Mouse (Mus musculus): ENCODE data around the gene Plekha4.
"Not testable (repeated sequence)": the region's sequence is repeated elsewhere in the genome, so short reads cannot be mapped to it uniquely, and the experiment has no call there.

Gene Plekha4

GRCm38 (mm10) chr7:45509912-45510787, 16.0 kb upstream of the Plekha4 start, which contains the start of gene Nucb1:
Gene Nucb1 (minus strand): TSS chr7:45510406.
- peak; percentile 82 for DNase-seq

- no peak for DNase-seq
These were observed 11.7 kb upstream of the Plekha4 start for GRCm38 (mm10) chr7:45514411-45514810.

DNA sequence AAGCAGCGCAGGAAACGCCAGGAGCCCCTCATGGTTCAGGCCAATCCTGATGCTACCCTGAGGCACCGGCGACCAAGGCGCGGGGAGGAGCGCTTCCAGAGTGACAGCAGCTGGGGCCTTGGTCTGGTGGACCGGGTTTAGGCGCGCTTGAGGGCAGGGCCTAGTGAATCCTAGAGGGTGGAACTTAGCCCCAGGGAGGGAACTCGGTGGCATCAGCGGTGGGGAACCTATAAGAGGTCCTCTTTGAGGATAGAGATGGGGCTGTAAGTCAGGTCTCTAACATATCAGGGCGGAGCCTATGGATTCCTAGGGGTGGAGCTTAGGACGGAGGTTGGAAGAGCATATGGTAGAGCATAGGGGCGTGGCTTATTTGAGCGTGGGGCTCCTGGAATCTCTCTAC, 10.7 kb upstream of the Plekha4 start:
- DNase-seq, result no peak

- DNase-seq, result not testable (repeated sequence)
These were observed 9.3 kb upstream of the Plekha4 start for GRCm38 (mm10) chr7:45516846-45517245.

GRCm38 (mm10) chr7:45518618-45519017, 7.5 kb upstream of the Plekha4 start:
- no peak for DNase-seq

DNA sequence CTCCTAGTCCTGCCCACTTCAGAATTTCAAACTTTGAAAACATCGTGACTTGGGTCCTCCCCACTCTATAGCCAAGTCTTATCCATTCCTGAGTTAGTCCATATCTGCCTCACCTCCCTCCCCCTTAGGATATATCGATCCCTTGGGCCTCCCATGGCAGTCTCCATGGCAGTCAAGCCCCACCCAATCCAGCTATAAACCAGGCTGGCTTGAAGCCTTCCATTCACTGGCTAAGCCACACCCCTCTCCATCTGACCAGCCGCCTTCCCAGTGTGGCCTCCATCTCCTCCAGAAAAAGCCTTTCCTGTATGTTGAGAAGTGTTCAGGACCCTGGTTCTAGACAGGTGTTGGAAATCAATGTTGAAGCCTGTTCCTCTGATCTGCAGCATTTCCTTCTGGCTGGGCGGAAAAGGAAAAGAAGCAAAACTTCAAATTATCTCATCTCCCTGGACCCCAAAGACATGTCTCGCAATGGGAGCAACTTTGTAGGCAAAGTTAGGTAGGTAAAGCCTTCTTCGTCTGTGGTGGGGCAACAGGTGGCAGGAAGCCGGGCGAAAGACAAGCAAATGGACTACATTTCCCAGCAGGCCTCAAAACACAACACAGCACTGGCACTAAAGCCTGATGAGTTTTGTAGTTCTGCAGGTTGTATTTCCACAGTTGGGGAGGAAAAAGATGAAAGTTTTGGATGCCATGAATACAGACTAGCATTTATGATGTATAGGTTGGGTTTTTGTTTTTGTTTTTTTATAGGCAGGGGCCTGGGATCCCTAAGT, 6.6 kb upstream of the Plekha4 start:
- DNase-seq, result no peak

GRCm38 (mm10) chr7:45520605-45521004, 5.5 kb upstream of the Plekha4 start:
- DNase-seq, result no peak

- DNase-seq, result peak; percentile 91
These were observed 4.4 kb upstream of the Plekha4 start for GRCm38 (mm10) chr7:45521728-45522184.

- no peak for DNase-seq
These were observed 3.9 kb upstream of the Plekha4 start for GRCm38 (mm10) chr7:45522194-45522752.

GRCm38 (mm10) chr7:45522957-45523676, 3.0 kb upstream of the Plekha4 start:
- DNase-seq, result no peak

DNA sequence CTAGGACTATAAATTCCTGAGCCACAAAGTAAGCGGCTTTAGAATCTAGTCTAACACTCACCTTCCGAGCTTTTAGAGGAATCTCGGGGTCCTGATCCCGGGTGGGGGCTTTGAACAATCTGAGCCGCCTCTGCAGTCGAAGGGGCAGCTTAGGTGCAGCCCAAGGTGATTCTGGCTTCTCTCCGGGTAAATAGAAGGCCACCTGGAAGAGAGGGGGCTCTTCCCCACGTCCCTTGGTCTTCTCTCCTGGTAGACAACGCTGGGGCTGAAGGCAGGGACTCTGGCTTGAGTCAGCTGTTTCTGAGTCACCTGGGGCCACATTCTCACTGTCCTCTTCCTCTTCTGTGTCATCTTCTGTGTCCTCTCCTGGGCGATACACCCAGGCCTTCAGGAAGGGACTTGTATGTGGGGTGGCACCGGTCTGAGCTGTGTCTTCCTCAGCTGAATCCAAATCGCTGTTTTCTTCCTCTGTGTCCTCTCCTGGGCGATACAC, 2.4 kb upstream of the Plekha4 start:
- DNase-seq, result no peak

DNA sequence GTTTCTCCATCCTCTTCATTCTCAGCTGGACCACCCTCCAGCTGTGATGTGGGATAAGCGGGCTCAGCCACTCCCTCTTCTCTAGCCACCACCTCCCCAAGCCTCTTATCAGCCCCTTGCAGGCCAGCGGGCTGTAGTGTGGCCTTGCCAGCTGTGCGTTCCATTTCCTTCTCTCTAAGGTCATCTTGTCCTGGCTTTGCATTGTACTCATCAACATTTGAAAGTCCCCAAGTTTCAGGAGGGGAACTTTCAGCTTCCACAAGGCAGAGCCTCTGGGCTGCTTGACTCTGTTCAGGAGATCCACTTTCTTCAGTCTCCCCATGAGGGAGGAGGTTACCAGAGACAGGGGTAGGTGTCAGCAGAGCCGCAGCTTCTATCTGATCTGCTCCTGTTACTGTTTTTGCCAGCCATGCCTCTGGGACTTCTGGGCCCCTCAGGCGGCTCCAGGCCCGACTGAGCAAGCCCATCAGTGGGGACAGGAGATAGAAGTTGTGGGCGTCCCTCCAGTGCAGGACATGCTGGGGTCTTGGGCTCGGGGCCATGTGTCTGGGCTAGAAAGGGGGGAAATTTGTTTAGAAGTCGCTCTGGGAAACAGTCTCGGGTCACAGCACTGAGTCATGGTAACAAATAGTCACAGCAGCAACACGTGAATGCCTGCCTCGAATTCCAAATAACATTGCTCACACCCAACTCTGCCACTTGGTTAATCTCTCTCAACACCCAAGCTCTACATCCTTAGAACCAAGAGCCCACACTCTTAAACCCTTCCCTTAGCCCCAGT, 1.1 kb upstream of the Plekha4 start:
- no peak for DNase-seq

- DNase-seq, result no peak
These were observed 467 bp downstream of the Plekha4 start for GRCm38 (mm10) chr7:45526474-45527120.

DNA sequence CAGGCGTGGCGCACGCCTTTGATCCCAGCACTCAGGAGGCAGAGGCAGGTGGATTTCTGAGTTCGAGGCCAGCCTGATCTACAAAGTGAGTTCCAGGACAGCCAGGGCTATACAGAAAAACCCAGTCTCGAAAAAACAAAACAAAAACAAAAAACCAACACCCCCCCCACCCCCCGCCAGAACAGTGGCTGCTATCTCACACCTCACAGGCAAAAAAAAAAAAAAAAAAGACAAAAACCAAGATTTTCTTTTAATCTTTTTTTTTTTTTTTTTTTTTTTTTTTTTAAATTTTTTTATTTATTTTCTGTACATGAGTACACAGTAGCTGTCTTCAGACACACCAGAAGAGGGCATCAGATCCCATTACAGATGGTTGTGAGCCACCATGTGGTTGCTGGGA, 1.0 kb downstream of the Plekha4 start:
- DNase-seq, result not testable (repeated sequence)

GRCm38 (mm10) chr7:45529461-45529860, 3.3 kb downstream of the Plekha4 start:
- DNase-seq, result no peak

DNA sequence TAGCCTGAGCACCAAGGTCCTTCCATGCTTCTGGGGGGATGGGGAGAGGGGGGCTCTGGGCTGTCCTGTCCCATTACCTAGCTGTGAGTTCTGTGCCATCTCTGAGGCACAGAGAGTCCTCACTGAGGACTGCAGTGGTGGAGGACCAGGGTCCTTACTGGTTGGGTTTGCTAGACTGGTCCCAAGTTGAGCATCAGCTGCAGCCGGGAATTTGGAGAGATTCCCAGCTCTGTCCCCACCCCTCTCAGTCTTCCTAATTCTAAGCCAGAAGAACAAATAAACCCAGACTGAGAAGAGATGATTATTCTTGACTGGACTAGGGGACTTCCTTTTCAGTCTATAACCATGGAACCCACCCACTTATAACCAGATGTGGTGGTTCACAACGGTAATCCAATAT, 4.5 kb downstream of the Plekha4 start:
- no peak for DNase-seq

DNA sequence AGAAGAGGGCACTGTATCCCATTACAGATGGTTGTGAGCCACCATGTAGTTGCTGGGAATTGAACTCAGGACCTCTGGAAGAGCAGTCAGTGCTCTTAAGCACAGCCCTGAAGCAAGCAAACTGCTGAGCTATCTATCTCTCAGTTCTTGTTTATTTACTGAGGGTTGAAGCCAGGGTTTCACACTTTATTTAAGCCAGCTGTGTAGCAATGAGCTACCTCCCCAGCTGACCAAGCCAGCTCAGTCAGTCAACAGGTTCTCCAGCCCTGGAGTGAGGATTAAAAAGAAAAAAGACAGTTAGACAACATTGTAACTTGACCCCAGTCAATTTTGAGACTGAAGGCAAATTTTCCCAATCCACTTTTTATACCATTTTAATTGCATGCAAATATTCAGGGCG, 9.5 kb downstream of the Plekha4 start:
- no peak for DNase-seq

- no peak for DNase-seq
These were observed 11.5 kb downstream of the Plekha4 start for GRCm38 (mm10) chr7:45537602-45538001.

- DNase-seq, result peak; percentile 42
These were observed 12.3 kb downstream of the Plekha4 start for GRCm38 (mm10) chr7:45538163-45539041.

GRCm38 (mm10) chr7:45539095-45539494, 13.0 kb downstream of the Plekha4 start:
- DNase-seq, result no peak
